Mouse (Mus musculus) liver, embryonic 16.5 days (tissue): ENCODE data around the gene Gm10720. TPM values are rescaled to one million over a fixed set of nuclear protein-coding genes. Genes with fewer than 3 reads are reported as not detected.
"Not testable (repeated sequence)": the region's sequence is repeated elsewhere in the genome, so short reads cannot be mapped to it uniquely, and the experiment has no call there.

ENCODE experiments used
- ATAC-seq: fragments of 200-750 bp; cut with Nextera tagmentation; 2 replicates; pipeline ENCODE4 v1.8.0; 2017; ENCODE audit warnings: low read depth, mild to moderate bottlenecking, moderate number of reproducible peaks, moderate library complexity
- H3K27ac ChIP-seq: fragments of 300-500 bp; sonication (generic); 2 replicates; pipeline ENCODE4 v1.5.1; 2014; ENCODE audit warnings: mild to moderate bottlenecking, low read length
- H3K27me3 ChIP-seq: fragments of 300-500 bp; sonication (generic); 2 replicates; pipeline ENCODE4 v1.6.1; 2014; ENCODE audit warnings: low read depth, low read length, mixed read lengths; ENCODE audit not compliant: control insufficient read depth, insufficient read depth
- H3K36me3 ChIP-seq: fragments of 300-500 bp; sonication (generic); 2 replicates; pipeline ENCODE4 v1.6.1; 2014; ENCODE audit warnings: mild to moderate bottlenecking; ENCODE audit not compliant: control insufficient read depth, insufficient read depth
- H3K4me1 ChIP-seq: fragments of 300-500 bp; sonication (generic); 2 replicates; pipeline ENCODE4 v1.6.1; 2014; ENCODE audit warnings: low read depth, low read length, mixed read lengths; ENCODE audit not compliant: control insufficient read depth
- H3K4me2 ChIP-seq: fragments of 300-500 bp; sonication (generic); 2 replicates; pipeline ENCODE4 v1.6.1; 2014; ENCODE audit warnings: low read depth, low read length, mixed read lengths
- H3K4me3 ChIP-seq: fragments of 300-500 bp; sonication (generic); 2 replicates; pipeline ENCODE4 v1.5.1; 2014; ENCODE audit warnings: low read depth, mild to moderate bottlenecking, low read length
- H3K9ac ChIP-seq: fragments of 300-500 bp; sonication (generic); 2 replicates; pipeline ENCODE4 v1.6.1; 2014; ENCODE audit warnings: low read depth, low read length
- H3K9me3 ChIP-seq: fragments of 300-500 bp; sonication (generic); replicated peaks from 2 replicates; pipeline ENCODE4 v1.6.1; 2016; ENCODE audit warnings: low read length; ENCODE audit not compliant: control insufficient read depth
- WGBS: fragments of 180-500 bp; shearing (Covaris S2); extraction: QIAGEN DNeasy Blood & Tissue Kit; methylation state at CpG from one replicate; pipeline ENCODE4 v1.1.7; 2014; ENCODE audit not compliant: insufficient replicate concordance; 5-methylcytosine and 5-hydroxymethylcytosine counted together
- polyA plus RNA-seq: library from polyadenylated mRNA; unstranded; fragments of >200 nt; fragmentation: Nextera tagmentation; extraction: Ambion mirVana; gene quantifications from 2 replicates; pipeline ENCODE4 v1.2.1, GENCODE M21; 2015

The Gm10720 gene
- not detected in 2 replicates for polyA plus RNA-seq

GRCm38 (mm10) chr9:3015354-3015753 lies at the start of gene Gm10720:
TSS of gene Gm10720 (plus strand) at chr9:3015654.
- H3K4me2 ChIP-seq, H3K9me3 ChIP-seq, ATAC-seq, H3K4me1 ChIP-seq, H3K9ac ChIP-seq, H3K4me3 ChIP-seq, H3K27me3 ChIP-seq, H3K27ac ChIP-seq, H3K36me3 ChIP-seq: not testable (repeated sequence)
- 47% methylated on average over 4 of the region's 9 CpGs for WGBS

GRCm38 (mm10) chr9:3000445-3000972 lies 14.9 kb upstream of the Gm10720 start, which contains the start of gene Gm10722:
TSS of gene Gm10722 (plus strand) at chr9:3000922.
- not testable (repeated sequence) for H3K36me3 ChIP-seq, H3K4me3 ChIP-seq, H3K4me2 ChIP-seq, H3K27me3 ChIP-seq, H3K9me3 ChIP-seq, H3K4me1 ChIP-seq, H3K9ac ChIP-seq, H3K27ac ChIP-seq, ATAC-seq
- WGBS, result 53% methylated on average over 12 of the region's 12 CpGs

- H3K9ac ChIP-seq, H3K4me1 ChIP-seq, H3K9me3 ChIP-seq, H3K4me3 ChIP-seq, H3K4me2 ChIP-seq, H3K36me3 ChIP-seq, H3K27ac ChIP-seq, H3K27me3 ChIP-seq, ATAC-seq: not testable (repeated sequence)
- 48% methylated on average over 8 of the region's 8 CpGs for WGBS
Observed at GRCm38 (mm10) chr9:3001006-3001405, 14.4 kb upstream of the Gm10720 start.

- not testable (repeated sequence) for H3K27me3 ChIP-seq, H3K9me3 ChIP-seq, H3K4me3 ChIP-seq, H3K27ac ChIP-seq, H3K9ac ChIP-seq, H3K36me3 ChIP-seq, H3K4me1 ChIP-seq, H3K4me2 ChIP-seq
- 44% methylated on average over 8 of the region's 11 CpGs for WGBS
- peak; percentile 68 for ATAC-seq
Observed at GRCm38 (mm10) chr9:3001948-3002659, 13.3 kb upstream of the Gm10720 start.

- H3K27ac ChIP-seq, H3K27me3 ChIP-seq, H3K4me3 ChIP-seq, H3K4me1 ChIP-seq, H3K4me2 ChIP-seq, H3K9ac ChIP-seq, ATAC-seq, H3K36me3 ChIP-seq, H3K9me3 ChIP-seq: not testable (repeated sequence)
- WGBS, result 60% methylated on average over 6 of the region's 14 CpGs
Observed at GRCm38 (mm10) chr9:3002794-3003396, 12.6 kb upstream of the Gm10720 start, which contains the start of gene Gm11168. TSS of gene Gm11168 (plus strand) at chr9:3003346.

GRCm38 (mm10) chr9:3006179-3006578 lies 9.3 kb upstream of the Gm10720 start:
- H3K9ac ChIP-seq, ATAC-seq, H3K4me2 ChIP-seq, H3K4me1 ChIP-seq, H3K36me3 ChIP-seq, H3K27ac ChIP-seq, H3K27me3 ChIP-seq, H3K9me3 ChIP-seq, H3K4me3 ChIP-seq: not testable (repeated sequence)
- 61% methylated on average over 1 of the region's 5 CpGs for WGBS

GRCm38 (mm10) chr9:3006636-3007035 lies 8.8 kb upstream of the Gm10720 start:
- ATAC-seq, H3K4me3 ChIP-seq: not testable (repeated sequence)

GRCm38 (mm10) chr9:3007272-3007671 lies 8.2 kb upstream of the Gm10720 start:
- H3K27me3 ChIP-seq, H3K9me3 ChIP-seq, H3K4me3 ChIP-seq, H3K27ac ChIP-seq, ATAC-seq, H3K4me1 ChIP-seq, H3K36me3 ChIP-seq, H3K9ac ChIP-seq, H3K4me2 ChIP-seq: not testable (repeated sequence)
- WGBS, result 58% methylated on average over 6 of the region's 9 CpGs

More at GRCm38 (mm10) chr9:3006636-3007035, 8.8 kb upstream of the Gm10720 start:
- H3K36me3 ChIP-seq, H3K9ac ChIP-seq, H3K9me3 ChIP-seq, H3K27me3 ChIP-seq, H3K4me1 ChIP-seq, H3K27ac ChIP-seq, H3K4me2 ChIP-seq: not testable (repeated sequence)
- WGBS, result 56% methylated on average over 7 of the region's 8 CpGs

GRCm38 (mm10) chr9:3009331-3009730 lies 6.1 kb upstream of the Gm10720 start:
- H3K4me2 ChIP-seq, ATAC-seq, H3K4me1 ChIP-seq, H3K9ac ChIP-seq, H3K27ac ChIP-seq, H3K36me3 ChIP-seq, H3K27me3 ChIP-seq, H3K4me3 ChIP-seq, H3K9me3 ChIP-seq: not testable (repeated sequence)
- WGBS, result no CpG with 5 or more reads among the region's 5 CpGs
